Mouse (Mus musculus) hematopoietic stem cell, adult 5-6 weeks (primary cell): ENCODE measurements around the gene Nupr1l. TPM values are rescaled to one million over a fixed set of nuclear protein-coding genes. Genes with fewer than 3 reads are reported as not detected.
"Not testable (repeated sequence)": the region's sequence is repeated elsewhere in the genome, so short reads cannot be mapped to it uniquely, and the experiment has no call there.

ENCODE experiments used
- ATAC-seq, 2 experiments: fragments of 125-278 bp in 1 of 2; replicated peaks in 1 of 2; 2 replicates each; pipeline ENCODE4 v1.8.0; 2016 to 2017; ENCODE audit warnings: inconsistent platforms in 2 of 2, mild to moderate bottlenecking in 2 of 2, moderate number of reproducible peaks in 2 of 2, low read depth in 1 of 2, moderate TSS enrichment in 1 of 2; ENCODE audit not compliant: low FRiP score in 2 of 2, poor library complexity in 2 of 2, severe bottlenecking in 2 of 2, insufficient read depth in 1 of 2, low TSS enrichment in 1 of 2
- total RNA-seq: library from RNA; stranded (forward); fragments of 172-1452, 232-1000 nt; gene quantifications from 2 replicates; pipeline ENCODE4 v1.2.3, GENCODE M21; 2017

The Nupr1l gene
- 3.0 and 3.8 TPM in 2 replicates for total RNA-seq

GRCm38 (mm10) chr5:129908242-129908965 lies at the start of gene Nupr1l:
TSS of gene Nupr1l (plus strand) at chr5:129908540.
- ATAC-seq, result peak; percentile 95 to 97

- no peak for ATAC-seq
Measured at GRCm38 (mm10) chr5:129862325-129862724, 46.0 kb upstream of the Nupr1l start.

- ATAC-seq, result peak in 1 of 2 experiments; percentile 46; a peak in 1 of 4 replicates
Measured at GRCm38 (mm10) chr5:129864467-129864866, 43.9 kb upstream of the Nupr1l start.

- no peak for ATAC-seq
Measured at GRCm38 (mm10) chr5:129865841-129866240, 42.5 kb upstream of the Nupr1l start.

- ATAC-seq, result no peak
Measured at GRCm38 (mm10) chr5:129869238-129869995, 38.9 kb upstream of the Nupr1l start.

GRCm38 (mm10) chr5:129871238-129871637 lies 37.1 kb upstream of the Nupr1l start:
- no peak for ATAC-seq

GRCm38 (mm10) chr5:129873942-129874341 lies 34.4 kb upstream of the Nupr1l start:
- ATAC-seq, result no peak

GRCm38 (mm10) chr5:129875098-129875497 lies 33.2 kb upstream of the Nupr1l start:
- no peak for ATAC-seq

- ATAC-seq, result no peak
Measured at GRCm38 (mm10) chr5:129877731-129878455, 30.4 kb upstream of the Nupr1l start.

- no peak for ATAC-seq
Measured at GRCm38 (mm10) chr5:129878946-129879345, 29.4 kb upstream of the Nupr1l start.

GRCm38 (mm10) chr5:129879888-129880287 lies 28.5 kb upstream of the Nupr1l start:
- no peak for ATAC-seq

GRCm38 (mm10) chr5:129886271-129886670 lies 22.1 kb upstream of the Nupr1l start:
- no peak for ATAC-seq

GRCm38 (mm10) chr5:129886911-129887636 lies 21.3 kb upstream of the Nupr1l start, which contains the start of gene Chchd2:
TSS of gene Chchd2 (minus strand) at chr5:129887470.
- ATAC-seq, result peak; percentile 98 to 100

- not testable (repeated sequence) for ATAC-seq
Measured at GRCm38 (mm10) chr5:129890390-129890789, 17.9 kb upstream of the Nupr1l start.

- ATAC-seq, result peak; percentile 100
Measured at GRCm38 (mm10) chr5:129895198-129896088, 12.9 kb upstream of the Nupr1l start, which contains the start of gene Zbed5. TSS of gene Zbed5 (plus strand) at chr5:129895723.

- ATAC-seq, result no peak
Measured at GRCm38 (mm10) chr5:129898449-129898848, 9.9 kb upstream of the Nupr1l start, which contains the start of gene Phkg1. TSS of gene Phkg1 (minus strand) at chr5:129898549.
